Mouse (Mus musculus): Measurements from ENCODE around the gene Mei1. TPM values are rescaled to one million over a fixed set of nuclear protein-coding genes. Genes with fewer than 3 reads are reported as not detected.

Mei1 gene
- polyA plus RNA-seq, 1 experiment from 2014 or later: not detected

DNA sequence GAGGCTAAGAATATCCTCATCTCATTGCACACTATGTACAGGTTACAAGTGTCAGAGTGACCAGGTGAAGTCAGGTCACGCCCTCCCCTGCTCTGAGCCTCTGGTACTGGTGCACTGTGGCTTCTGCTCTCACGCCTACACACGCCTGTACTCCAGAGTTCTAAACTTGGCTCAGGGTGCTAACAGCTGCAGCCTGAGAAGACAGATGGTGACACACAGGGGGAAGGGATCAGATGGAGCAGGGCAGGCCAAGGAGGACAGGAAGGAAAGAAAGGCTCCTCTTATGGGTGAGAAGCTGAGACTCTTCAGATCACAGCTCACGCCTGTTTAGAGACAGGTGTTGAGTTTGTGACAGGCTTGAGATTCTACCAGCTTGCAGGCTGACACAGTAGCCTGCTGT is 65.6 kb downstream of the Mei1 start:
- Histone ChIP-seq H3K27me3 (ENCODE audit: insufficient read depth, low read length) (no peaks in the 10 kb centered on the region), H3K4me1 (ENCODE audit: insufficient read depth) (no peaks in the 10 kb centered on the region), H3K9ac (replicated peaks) (no peak overlapping the region), H3K4me2 (ENCODE audit: low read depth, low read length) (no peak overlapping the region), H3K36me3 (replicated peaks; ENCODE audit: insufficient read depth, low read length) (peaks cover 10% of the 10 kb centered on the region), H3K9me3 (ENCODE audit: low read length) (no peaks in the 10 kb centered on the region), H3K4me3 (ENCODE audit: low read depth, low read length) (no peak overlapping the region), H3K27ac (ENCODE audit: low read depth) (no peak overlapping the region)
- 82% methylated on average over 4 of the region's 4 CpGs for WGBS (ENCODE audit: insufficient replicate concordance)
- ATAC-seq (no peak), DNase-seq (no peak)
- TF ChIP-seq CTCF (IDR thresholded peaks at IDR 0.05; ENCODE audit: low read depth) (no peak), EP300 (IDR thresholded peaks at IDR 0.05; ENCODE audit: low read depth) (no peak)

GRCm38 (mm10) chr15:82138565-82138964 is 68.8 kb downstream of the Mei1 start:
- TF ChIP-seq CTCF (IDR thresholded peaks at IDR 0.05; ENCODE audit: low read depth): peak; percentile 91
- no peak for TF ChIP-seq EP300 (IDR thresholded peaks at IDR 0.05; ENCODE audit: low read depth)
- 40% methylated on average over 4 of the region's 4 CpGs for WGBS (ENCODE audit: insufficient replicate concordance)
- no peak overlapping the region for H3K27ac ChIP-seq (ENCODE audit: low read depth)
- no peak overlapping the region for H3K4me3 ChIP-seq (ENCODE audit: low read depth, low read length)
- DNase-seq: peak; percentile 70
- H3K4me1 ChIP-seq (ENCODE audit: insufficient read depth): no peaks in the 10 kb centered on the region
- peak; percentile 75 for ATAC-seq
- H3K9me3 ChIP-seq (ENCODE audit: low read length): no peaks in the 10 kb centered on the region
- no peak overlapping the region for H3K9ac ChIP-seq (replicated peaks)
- H3K27me3 ChIP-seq (ENCODE audit: insufficient read depth, low read length): no peaks in the 10 kb centered on the region
- no peak overlapping the region for H3K4me2 ChIP-seq (ENCODE audit: low read depth, low read length)
- H3K36me3 ChIP-seq (replicated peaks; ENCODE audit: insufficient read depth, low read length): peaks cover 5% of the 10 kb centered on the region; the same call in 1 of the 2 replicates

DNA sequence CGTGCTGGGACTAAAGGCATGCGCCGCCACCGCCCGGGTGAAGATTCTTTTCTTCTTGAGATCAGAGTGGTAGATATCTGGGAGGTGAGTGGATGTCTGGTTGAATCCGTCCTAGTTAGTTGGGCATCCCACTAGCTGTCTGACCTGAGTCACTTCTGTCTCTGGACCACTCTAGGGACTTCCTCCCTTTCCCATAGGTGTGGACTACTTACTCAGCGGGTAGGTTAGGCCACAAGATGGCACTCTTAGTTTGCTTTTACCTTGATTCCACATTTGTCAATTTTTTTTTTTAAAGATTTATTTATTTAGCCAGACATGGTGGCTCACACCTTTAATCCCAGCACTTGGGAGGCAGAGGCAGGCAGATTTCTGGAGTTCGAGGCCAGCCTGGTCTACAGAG is 69.4 kb downstream of the Mei1 start:
- H3K4me3 ChIP-seq (ENCODE audit: low read depth, low read length): no peak overlapping the region
- H3K4me1 ChIP-seq (ENCODE audit: insufficient read depth): no peaks in the 10 kb centered on the region
- no peaks in the 10 kb centered on the region for H3K9me3 ChIP-seq (ENCODE audit: low read length)
- H3K27ac ChIP-seq (ENCODE audit: low read depth): no peak overlapping the region
- TF ChIP-seq CTCF (IDR thresholded peaks at IDR 0.05; ENCODE audit: low read depth): peak; percentile 63
- TF ChIP-seq EP300 (IDR thresholded peaks at IDR 0.05; ENCODE audit: low read depth): no peak
- H3K9ac ChIP-seq (replicated peaks): no peak overlapping the region
- DNase-seq: no peak
- peaks cover 5% of the 10 kb centered on the region; the same call in 1 of the 2 replicates for H3K36me3 ChIP-seq (replicated peaks; ENCODE audit: insufficient read depth, low read length)
- WGBS (ENCODE audit: insufficient replicate concordance): 87% methylated on average over 8 of the region's 8 CpGs
- no peaks in the 10 kb centered on the region for H3K27me3 ChIP-seq (ENCODE audit: insufficient read depth, low read length)
- no peak for ATAC-seq
- H3K4me2 ChIP-seq (ENCODE audit: low read depth, low read length): no peak overlapping the region

DNA sequence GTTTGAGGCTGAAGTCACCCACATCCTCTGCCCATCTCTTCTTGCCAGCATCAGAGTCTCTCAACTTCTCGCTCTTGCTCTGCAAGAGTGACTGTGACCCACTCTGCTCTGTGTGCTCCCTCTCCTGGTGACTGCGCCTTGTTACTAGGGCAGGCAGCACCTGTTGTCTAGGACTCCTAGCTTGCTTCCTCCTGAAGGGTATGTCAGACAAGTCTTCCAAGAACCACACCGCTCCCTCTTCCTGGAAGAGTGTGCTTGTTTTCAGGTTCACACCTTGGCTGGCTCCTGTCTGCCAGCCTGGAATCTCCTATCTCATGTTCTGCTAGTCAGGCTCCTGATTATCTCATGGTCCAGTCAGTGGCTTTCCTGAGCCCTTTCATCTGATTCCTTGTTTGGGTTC is 70.6 kb downstream of the Mei1 start:
- no peaks in the 10 kb centered on the region for H3K27me3 ChIP-seq (ENCODE audit: insufficient read depth, low read length)
- no peak overlapping the region for H3K4me3 ChIP-seq (ENCODE audit: low read depth, low read length)
- no peak overlapping the region for H3K27ac ChIP-seq (ENCODE audit: low read depth)
- peaks cover 7% of the 10 kb centered on the region for H3K4me1 ChIP-seq (ENCODE audit: insufficient read depth)
- 86% methylated on average over 3 of the region's 3 CpGs for WGBS (ENCODE audit: insufficient replicate concordance)
- H3K4me2 ChIP-seq (ENCODE audit: low read depth, low read length): no peak overlapping the region
- no peaks in the 10 kb centered on the region for H3K9me3 ChIP-seq (ENCODE audit: low read length)
- TF ChIP-seq EP300 (IDR thresholded peaks at IDR 0.05; ENCODE audit: low read depth) (no peak), CTCF (IDR thresholded peaks at IDR 0.05; ENCODE audit: low read depth) (peak; percentile 35; the same call in 1 of the 2 replicates)
- ATAC-seq (no peak), DNase-seq (no peak)
- peaks cover 5% of the 10 kb centered on the region; the same call in 1 of the 2 replicates for H3K36me3 ChIP-seq (replicated peaks; ENCODE audit: insufficient read depth, low read length)
- H3K9ac ChIP-seq (replicated peaks): no peak overlapping the region

GRCm38 (mm10) chr15:82144157-82144556 is 74.4 kb downstream of the Mei1 start:
- Histone ChIP-seq H3K4me2 (ENCODE audit: low read depth, low read length) (no peak overlapping the region), H3K36me3 (replicated peaks; ENCODE audit: insufficient read depth, low read length) (0 out of 2 replicates have a peak, but pooled peaks cover 2% of the 10 kb centered on the region), H3K4me3 (ENCODE audit: low read depth, low read length) (no peak overlapping the region), H3K27me3 (ENCODE audit: insufficient read depth, low read length) (no peaks in the 10 kb centered on the region), H3K9me3 (ENCODE audit: low read length) (no peaks in the 10 kb centered on the region), H3K27ac (ENCODE audit: low read depth) (peak overlapping the region; percentile 37), H3K9ac (replicated peaks) (no peak overlapping the region), H3K4me1 (ENCODE audit: insufficient read depth) (peaks cover 34% of the 10 kb centered on the region)
- TF ChIP-seq CTCF (IDR thresholded peaks at IDR 0.05; ENCODE audit: low read depth) (no peak), EP300 (IDR thresholded peaks at IDR 0.05; ENCODE audit: low read depth) (no peak)
- DNase-seq (peak; percentile 47), ATAC-seq (peak; percentile 7; the same call in 1 of the 2 replicates)
- WGBS (ENCODE audit: insufficient replicate concordance): 71% methylated on average over 5 of the region's 5 CpGs

DNA sequence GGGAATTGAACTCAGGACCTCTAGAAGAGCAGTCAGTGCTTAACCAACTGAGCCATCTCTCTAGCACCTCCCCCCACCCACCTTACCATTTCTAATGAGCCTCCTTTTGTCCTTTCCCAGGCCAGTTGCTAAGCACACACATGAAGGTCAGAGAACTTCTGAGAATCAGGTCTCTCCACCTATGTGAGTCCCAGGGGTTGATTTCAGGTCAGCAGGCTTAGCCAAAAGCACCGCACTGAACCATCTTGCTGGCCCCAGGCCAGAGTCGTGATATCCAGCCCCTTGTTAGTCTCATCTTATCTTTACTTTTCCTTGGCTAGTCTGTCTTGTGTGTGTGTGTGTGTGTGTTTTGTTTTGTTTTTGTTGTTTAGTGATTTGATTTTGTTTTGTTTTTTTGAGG is 75.6 kb downstream of the Mei1 start:
- peak overlapping the region; percentile 90; the same call in 1 of the 2 replicates for H3K27ac ChIP-seq (ENCODE audit: low read depth)
- no peak overlapping the region for H3K4me3 ChIP-seq (ENCODE audit: low read depth, low read length)
- no peak for TF ChIP-seq EP300 (IDR thresholded peaks at IDR 0.05; ENCODE audit: low read depth)
- TF ChIP-seq CTCF (IDR thresholded peaks at IDR 0.05; ENCODE audit: low read depth): no peak
- H3K36me3 ChIP-seq (replicated peaks; ENCODE audit: insufficient read depth, low read length): 0 out of 2 replicates have a peak, but pooled peaks cover 2% of the 10 kb centered on the region
- no peak for ATAC-seq
- H3K9me3 ChIP-seq (ENCODE audit: low read length): no peaks in the 10 kb centered on the region
- no peak overlapping the region for H3K4me2 ChIP-seq (ENCODE audit: low read depth, low read length)
- no peaks in the 10 kb centered on the region for H3K27me3 ChIP-seq (ENCODE audit: insufficient read depth, low read length)
- 14% methylated on average over 2 of the region's 2 CpGs for WGBS (ENCODE audit: insufficient replicate concordance)
- no peak overlapping the region for H3K9ac ChIP-seq (replicated peaks)
- H3K4me1 ChIP-seq (ENCODE audit: insufficient read depth): peaks cover 39% of the 10 kb centered on the region
- DNase-seq: no peak
